Mouse (Mus musculus): ENCODE results near the gene Fam189b. TPM values are rescaled to one million over a fixed set of nuclear protein-coding genes. Genes with fewer than 3 reads are reported as not detected.

Fam189b gene
- 176 TPM for total RNA-seq (2023)

DNA sequence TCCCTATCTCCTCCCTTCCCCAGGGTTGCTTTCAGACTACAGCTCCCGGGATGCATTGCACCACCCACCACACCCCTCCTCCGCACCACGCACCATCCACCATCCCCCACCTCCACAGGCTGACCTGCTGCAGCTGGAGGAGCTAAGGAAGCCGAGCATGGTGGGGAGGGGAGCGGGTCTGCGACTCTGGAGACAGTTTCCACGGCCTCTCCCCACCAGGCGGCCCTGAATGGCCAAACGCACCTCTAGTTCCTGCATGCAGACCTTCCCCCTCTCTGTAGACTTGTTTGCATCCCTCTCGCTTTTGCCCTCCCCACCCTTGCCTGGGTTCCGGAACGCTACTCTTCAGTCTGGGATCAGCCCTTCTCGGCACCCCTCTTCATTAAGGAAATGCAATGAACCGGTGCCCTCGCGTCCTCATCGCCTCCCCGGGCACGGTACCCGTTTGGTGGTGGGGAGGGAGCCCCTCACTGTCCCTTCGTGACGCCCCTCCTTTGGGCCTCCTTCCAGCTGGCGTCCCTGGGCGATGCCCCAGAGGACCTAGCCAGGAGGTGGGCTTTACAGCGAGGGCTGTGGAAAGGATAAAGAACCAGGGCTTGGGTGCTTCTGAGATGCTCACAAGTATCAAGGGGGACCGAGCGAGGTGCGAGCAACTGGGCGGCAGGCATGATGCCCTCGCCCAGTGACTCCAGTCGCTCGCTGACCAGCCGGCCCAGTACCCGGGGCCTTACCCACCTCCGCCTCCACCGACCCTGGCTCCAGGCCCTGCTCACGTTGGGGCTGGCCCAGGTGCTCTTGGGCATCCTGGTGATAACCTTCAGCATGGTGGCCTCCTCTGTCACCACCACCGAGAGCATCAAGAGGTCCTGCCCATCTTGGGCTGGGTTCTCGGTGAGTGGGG lies at the start of gene Fam189b:
Gene Fam189b, plus strand, starts transcription at position 86 of the 901 bp plus-strand sequence.

GRCm38 (mm10) chr3:89135958-89136357 lies 47.0 kb upstream of the Fam189b start, which contains the start of gene Pklr:
TSS of gene Pklr (plus strand) at chr3:89136142.

GRCm38 (mm10) chr3:89159616-89160344 lies 23.2 kb upstream of the Fam189b start, which contains the start of gene Hcn3:
TSS of gene Hcn3 (minus strand) at chr3:89160196.

DNA sequence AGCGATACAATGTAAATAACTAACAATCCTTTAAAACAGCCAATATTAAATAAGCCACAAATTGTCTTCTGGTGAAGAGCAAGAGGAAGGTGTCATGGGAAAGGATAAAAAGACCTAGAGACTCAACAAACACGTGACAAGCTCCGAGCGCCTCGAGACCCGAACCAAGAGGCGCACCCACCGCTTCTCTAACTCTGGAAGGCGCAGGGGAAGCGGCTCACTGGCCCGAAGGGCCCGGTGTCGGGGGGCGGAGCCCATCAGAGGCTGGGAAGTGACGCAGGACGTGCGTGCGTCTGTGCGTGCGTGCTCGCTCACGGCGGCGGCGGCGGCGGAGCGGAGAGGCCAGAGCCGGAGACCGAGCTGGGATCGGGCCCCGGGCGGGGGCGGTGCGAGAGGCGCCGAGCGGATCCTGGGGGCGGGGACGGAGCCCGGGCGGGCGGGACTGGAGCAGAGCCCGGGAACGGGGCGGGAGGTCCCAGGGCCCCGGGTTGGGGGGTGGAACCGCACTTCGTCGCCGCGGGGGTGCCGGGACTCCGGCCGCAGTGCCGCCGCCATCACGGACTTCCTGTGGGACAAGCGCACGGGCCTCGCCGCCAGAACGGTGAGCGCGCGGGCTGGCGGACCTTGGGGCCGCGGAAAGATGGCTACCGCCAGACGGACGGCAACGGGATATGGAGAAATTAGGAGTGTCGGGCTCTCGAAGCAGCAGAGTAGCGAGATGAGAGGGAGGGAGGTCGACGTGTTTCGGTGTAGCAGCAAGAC lies 18.3 kb upstream of the Fam189b start, which contains the start of gene Clk2:
Gene Clk2, plus strand, starts transcription at position 290 of the 762 bp plus-strand sequence.

GRCm38 (mm10) chr3:89177242-89178106 lies 5.5 kb upstream of the Fam189b start, which contains the start of gene Scamp3:
TSS of gene Scamp3 (plus strand) at chr3:89177473.

DNA sequence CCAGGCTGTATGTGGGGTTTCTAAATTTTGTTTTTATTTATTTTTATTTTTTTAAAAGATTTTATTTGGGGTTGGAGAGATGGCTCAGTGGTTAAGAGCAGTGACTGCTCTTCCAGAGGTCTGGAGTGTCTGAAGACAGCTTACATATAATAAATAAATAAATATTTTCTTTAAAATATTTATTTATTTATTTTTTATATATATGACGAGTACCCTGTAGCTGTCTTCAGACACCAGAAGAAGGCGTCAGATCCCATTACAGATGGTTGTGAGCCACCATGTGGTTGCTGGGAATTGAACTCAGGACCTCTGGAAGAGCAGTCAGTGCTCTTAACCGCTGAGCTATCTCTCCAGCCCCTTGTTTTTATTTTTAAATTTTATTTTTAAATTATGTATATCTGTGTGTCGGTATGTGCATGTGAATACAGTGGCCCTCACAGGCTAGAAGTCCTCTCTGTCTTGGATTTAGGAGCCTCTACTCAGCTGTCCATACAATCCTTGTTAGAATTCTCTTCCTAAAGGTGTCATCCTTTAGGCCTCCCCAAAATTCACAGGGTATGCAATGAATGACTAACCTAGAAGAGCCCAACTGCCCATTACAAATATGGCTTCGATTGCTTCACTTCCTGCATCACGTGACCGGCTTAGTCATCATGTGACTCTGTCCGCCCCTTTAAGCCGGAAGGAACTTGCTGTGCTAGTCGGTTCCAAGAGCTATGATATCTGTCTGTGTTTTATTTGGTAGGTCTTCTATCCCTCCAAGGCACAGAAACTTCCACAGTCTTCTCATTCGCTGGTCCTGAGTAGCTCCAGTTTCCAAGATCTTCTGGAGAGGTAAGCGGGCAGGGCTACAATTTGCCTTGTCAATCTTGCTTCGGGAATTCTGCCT lies 19.6 kb downstream of the Fam189b start, which contains the start of gene Gba:
Gene Gba, plus strand, starts transcription at position 676 of the 889 bp plus-strand sequence.

DNA sequence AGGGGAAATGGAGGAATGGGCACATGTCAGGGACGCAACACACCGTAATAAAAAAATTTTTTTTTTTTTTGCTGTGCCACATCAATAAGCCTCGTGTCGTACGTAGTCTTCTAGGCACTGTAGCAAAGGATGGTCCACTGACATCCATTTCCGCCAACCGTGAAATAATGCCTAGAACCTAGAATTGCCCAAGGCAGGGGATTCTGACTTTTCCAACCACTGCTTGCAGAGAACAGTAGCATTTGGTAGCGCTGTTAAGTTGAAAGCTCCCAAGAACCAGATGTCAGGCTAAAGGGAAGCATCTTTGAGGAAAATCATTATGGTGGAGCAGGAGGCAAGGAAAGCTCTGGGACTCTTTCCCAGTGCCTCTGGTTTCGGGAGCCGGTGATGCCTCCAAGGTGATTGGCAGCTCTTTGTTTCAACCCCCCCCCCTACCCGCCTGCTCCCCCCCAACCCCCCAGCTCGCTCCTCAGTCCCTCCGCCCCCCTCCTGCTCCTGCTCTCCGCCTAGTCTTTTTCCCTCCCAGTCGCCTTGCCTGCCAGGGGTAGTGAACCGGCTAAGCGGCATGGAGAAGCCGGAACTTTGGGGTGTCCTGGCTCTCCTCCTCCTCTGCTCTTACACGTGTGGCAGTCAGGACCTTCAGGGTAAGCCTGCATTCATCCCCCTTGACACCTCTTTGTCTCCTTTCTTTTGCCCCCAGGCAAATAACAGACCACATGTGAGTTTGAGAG lies 31.9 kb downstream of the Fam189b start, which contains the start of gene Thbs3:
Gene Thbs3, plus strand, starts transcription at position 500 of the 731 bp plus-strand sequence.

GRCm38 (mm10) chr3:89226900-89227299 lies 44.0 kb downstream of the Fam189b start, which contains the start of gene Mtx1:
TSS of gene Mtx1 (minus strand) at chr3:89227088.

DNA sequence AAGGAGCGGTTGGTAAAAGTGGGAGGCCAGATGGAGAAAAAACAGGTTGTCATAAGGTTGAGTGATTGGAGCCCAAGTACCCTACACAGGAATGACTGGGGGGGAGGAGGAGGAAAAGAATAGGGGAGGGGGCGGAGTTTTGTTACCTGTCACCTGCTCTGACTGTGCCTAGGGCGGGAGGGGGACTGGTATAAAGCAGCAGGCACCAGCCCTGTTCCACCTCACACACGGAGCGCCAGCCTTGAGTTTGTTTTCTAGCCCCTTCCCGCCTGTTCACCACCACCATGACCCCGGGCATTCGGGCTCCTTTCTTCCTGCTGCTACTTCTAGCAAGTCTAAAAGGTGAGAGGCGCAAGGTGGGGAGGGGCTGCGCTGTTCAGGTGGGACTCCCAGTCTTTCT lies 45.9 kb downstream of the Fam189b start, which contains the start of gene Muc1:
Gene Muc1, plus strand, starts transcription at position 222 of the 400 bp plus-strand sequence.

Other genes with a start within 250 kb of the Fam189b start
- gene Ash1l, start 232.5 kb upstream of the Fam189b start, total RNA-seq (2023) = 65.3 TPM
- 79.8 TPM for gene Dap3, start 232.0 kb upstream of the Fam189b start, total RNA-seq (2023)
- gene Rusc1, start 89.8 kb upstream of the Fam189b start, total RNA-seq (2023) = 80.4 TPM
- not detected for gene Gm43738, start 82.0 kb upstream of the Fam189b start, total RNA-seq (2023)
- gene Fdps, start 81.2 kb upstream of the Fam189b start, total RNA-seq (2023) = 24.2 TPM
- gene Pklr, start 47.0 kb upstream of the Fam189b start, total RNA-seq (2023) = not detected
- 19.3 TPM for gene Hcn3, start 22.9 kb upstream of the Fam189b start, total RNA-seq (2023)
- 122 TPM for gene Clk2, start 18.3 kb upstream of the Fam189b start, total RNA-seq (2023)
- gene Scamp3, start 5.7 kb upstream of the Fam189b start, total RNA-seq (2023) = 152 TPM
- 67.9 TPM for gene Gba, start 19.8 kb downstream of the Fam189b start, total RNA-seq (2023)
- 6.5 TPM for gene Thbs3, start 32.0 kb downstream of the Fam189b start, total RNA-seq (2023)
- gene Mtx1, start 43.9 kb downstream of the Fam189b start, total RNA-seq (2023) = 193 TPM
- not detected for gene Muc1, start 45.9 kb downstream of the Fam189b start, total RNA-seq (2023)
- gene Krtcap2, start 62.8 kb downstream of the Fam189b start, total RNA-seq (2023) = 96.7 TPM
- 1.5 TPM for gene Trim46, start 63.2 kb downstream of the Fam189b start, total RNA-seq (2023)
- 72.2 TPM for gene Dpm3, start 76.2 kb downstream of the Fam189b start, total RNA-seq (2023)
- 126 TPM for gene Slc50a1, start 87.4 kb downstream of the Fam189b start, total RNA-seq (2023)
- gene Efna1, start 98.0 kb downstream of the Fam189b start, total RNA-seq (2023) = not detected
- not detected for gene Efna3, start 139.8 kb downstream of the Fam189b start, total RNA-seq (2023)
- gene Efna4, start 154.9 kb downstream of the Fam189b start, total RNA-seq (2023) = not detected
- gene Adam15, start 166.9 kb downstream of the Fam189b start, total RNA-seq (2023) = 2.8 TPM
- not detected for gene Dcst2, start 178.8 kb downstream of the Fam189b start, total RNA-seq (2023)
- gene Dcst1, start 182.1 kb downstream of the Fam189b start, total RNA-seq (2023) = not detected
- gene Zbtb7b, start 211.6 kb downstream of the Fam189b start, total RNA-seq (2023) = 6.8 TPM
- gene Lenep, start 219.7 kb downstream of the Fam189b start, total RNA-seq (2023) = not detected
- 29.3 TPM for gene Flad1, start 228.7 kb downstream of the Fam189b start, total RNA-seq (2023)
- 2.8 TPM for gene Cks1b, start 235.2 kb downstream of the Fam189b start, total RNA-seq (2023)
- 95.4 TPM for gene Shc1, start 235.3 kb downstream of the Fam189b start, total RNA-seq (2023)
- 48.9 TPM for gene Pygo2, start 247.1 kb downstream of the Fam189b start, total RNA-seq (2023)

Data from CD8-positive naive resting alpha-beta T cell, adult 57 days (primary cell).